Mouse (Mus musculus) cortical plate, adult 2 months (tissue): ENCODE measurements around the gene Tmem107.

ENCODE experiments used
- CTCF ChIP-seq: fragments of 200-500 bp; IDR thresholded peaks from 2 replicates; pipeline ENCODE4 v1.5.1; 2011; ENCODE audit warnings: mild to moderate bottlenecking, control low read depth, low read length; ENCODE audit not compliant: insufficient read depth; ENCODE audit errors: extremely low read depth
- POLR2A ChIP-seq: fragments of 200-500 bp; IDR thresholded peaks from 2 replicates; pipeline ENCODE4 v1.6.1; 2011; ENCODE audit warnings: mild to moderate bottlenecking, low read length, control low read depth; ENCODE audit not compliant: insufficient read depth; ENCODE audit errors: extremely low read depth

- TF ChIP-seq POLR2A (0 out of 2 replicates have a peak, but pooled peaks have one; percentile 24), CTCF (no peak)
Measured at GRCm38 (mm10) chr11:69089616-69090290, 19.1 kb downstream of the Tmem107 start.
